Mouse (Mus musculus) left cerebral cortex, postnatal 4 days (tissue): ENCODE data around the gene Dlg1. TPM values are rescaled to one million over a fixed set of nuclear protein-coding genes. Genes with fewer than 3 reads are reported as not detected.
A peak's percentile ranks its signal among the peaks of the same experiment; 100 is the strongest.

Experiments
- DNase-seq: peaks from one replicate; pipeline ENCODE4 v3.0.0-alpha.2; 2022
- intact Hi-C: fragments of 180-260 bp; cut with DNase I; formaldehyde crosslinking; loops from one replicate; pipeline ENCODE4 v1.15.1; 2025
- total RNA-seq, 2 experiments: library from RNA; stranded (reverse); gene quantifications; 2 replicates each; pipeline ENCODE4 v1.2.3; 2021

Gene Dlg1
- total RNA-seq, 2 experiments from 2014 or later: 51.2 TPM

GRCm38 (mm10) chr16:31654021-31654420 lies 9.2 kb upstream of the Dlg1 start:
- intact Hi-C loops: no loop called here
- DNase-seq: no peak

- no peak for DNase-seq
- intact Hi-C loops: no loop called here
Observed at GRCm38 (mm10) chr16:31655531-31655930, 7.7 kb upstream of the Dlg1 start.

- no peak for DNase-seq
- intact Hi-C loops: no loop called here
Observed at GRCm38 (mm10) chr16:31657502-31657901, 5.7 kb upstream of the Dlg1 start.

- intact Hi-C loops: no loop called here
- DNase-seq: peak; percentile 27
Observed at GRCm38 (mm10) chr16:31658539-31659334, 4.5 kb upstream of the Dlg1 start.

GRCm38 (mm10) chr16:31659453-31659852 lies 3.8 kb upstream of the Dlg1 start:
- intact Hi-C loops: no loop called here
- no peak for DNase-seq

GRCm38 (mm10) chr16:31662556-31663378 lies 476 bp upstream of the Dlg1 start:
- intact Hi-C loops: no loop called here
- DNase-seq: no peak

GRCm38 (mm10) chr16:31664287-31664597 lies 999 bp downstream of the Dlg1 start:
- no peak for DNase-seq
- intact Hi-C loops: no loop called here

- DNase-seq: no peak
- intact Hi-C loops: no loop called here
Observed at GRCm38 (mm10) chr16:31672202-31672601, 9.0 kb downstream of the Dlg1 start.

- intact Hi-C loops: no loop called here
- DNase-seq: no peak
Observed at GRCm38 (mm10) chr16:31677463-31677862, 14.2 kb downstream of the Dlg1 start.

GRCm38 (mm10) chr16:31682291-31682690 lies 19.0 kb downstream of the Dlg1 start:
- no peak for DNase-seq
- intact Hi-C loops: no loop called here

- intact Hi-C loops: no loop called here
- DNase-seq: no peak
Observed at GRCm38 (mm10) chr16:31683670-31684430, 20.6 kb downstream of the Dlg1 start.

- intact Hi-C loops: no loop called here
- DNase-seq: no peak
Observed at GRCm38 (mm10) chr16:31684771-31685170, 21.5 kb downstream of the Dlg1 start.

GRCm38 (mm10) chr16:31687766-31688165 lies 24.5 kb downstream of the Dlg1 start:
- DNase-seq: no peak
- intact Hi-C loops: no loop called here

GRCm38 (mm10) chr16:31695286-31696020 lies 32.2 kb downstream of the Dlg1 start:
- DNase-seq: no peak
- intact Hi-C loops: no loop called here

GRCm38 (mm10) chr16:31696367-31696766 lies 33.1 kb downstream of the Dlg1 start:
- intact Hi-C loops: no loop called here
- no peak for DNase-seq

- intact Hi-C loops: no loop called here
- DNase-seq: no peak
Observed at GRCm38 (mm10) chr16:31697341-31697740, 34.1 kb downstream of the Dlg1 start.

GRCm38 (mm10) chr16:31705213-31705612 lies 42.0 kb downstream of the Dlg1 start:
- intact Hi-C loops: loop anchor here (2.0 kb wide), 1 partner anchor 246 kb away; no protein-coding TSS in a partner anchor
- no peak for DNase-seq

- intact Hi-C loops: loop anchor here (2.0 kb wide), 1 partner anchor 247 kb away; no protein-coding TSS in a partner anchor
- DNase-seq: no peak
Observed at GRCm38 (mm10) chr16:31705904-31706303, 42.7 kb downstream of the Dlg1 start.

- intact Hi-C loops: no loop called here
- DNase-seq: no peak
Observed at GRCm38 (mm10) chr16:31707326-31707725, 44.1 kb downstream of the Dlg1 start.

- intact Hi-C loops: no loop called here
- DNase-seq: no peak
Observed at GRCm38 (mm10) chr16:31722991-31723390, 59.7 kb downstream of the Dlg1 start.

- DNase-seq: no peak
- intact Hi-C loops: no loop called here
Observed at GRCm38 (mm10) chr16:31724121-31724520, 60.9 kb downstream of the Dlg1 start.
